Mouse (Mus musculus): ENCODE measurements around the gene Gm26558.

DNA sequence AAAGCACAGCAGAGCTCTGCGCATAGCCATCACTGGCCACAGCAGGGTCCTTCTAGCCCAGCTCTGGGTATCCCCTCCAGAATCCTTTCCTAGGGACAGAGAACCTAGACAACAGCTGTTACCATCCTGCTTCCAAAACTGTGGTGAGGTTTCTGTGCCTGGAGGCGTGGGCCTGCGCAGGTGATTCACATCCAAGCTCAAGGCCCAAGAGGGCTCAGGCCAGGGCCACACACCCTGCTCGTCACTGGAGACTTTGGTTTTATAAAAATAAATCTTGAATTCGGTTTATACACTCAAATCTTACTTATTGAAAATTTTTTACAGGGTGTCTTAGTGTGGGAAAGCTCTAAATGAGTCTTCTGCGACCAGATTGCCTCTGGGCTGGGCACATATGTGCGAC is 48.3 kb upstream of the Gm26558 start:
- no peak for TF ChIP-seq CHD2 (IDR thresholded peaks at IDR 0.05; ENCODE audit: low read depth, low read length)
- TF ChIP-seq MAFK (IDR thresholded peaks at IDR 0.05; ENCODE audit: insufficient read depth, low read depth, low read length) = no peak
- no peak for TF ChIP-seq ZC3H11A (IDR thresholded peaks at IDR 0.05; ENCODE audit: borderline replicate concordance, low read depth, low read length)
- TF ChIP-seq ZNF384 (IDR thresholded peaks at IDR 0.05; ENCODE audit: low read depth, low read length) = no peak

Data from ES-E14 (cell line).